Comparison of ENCODE assay signal across 7 mouse cellular contexts in the genomic region with DNA sequence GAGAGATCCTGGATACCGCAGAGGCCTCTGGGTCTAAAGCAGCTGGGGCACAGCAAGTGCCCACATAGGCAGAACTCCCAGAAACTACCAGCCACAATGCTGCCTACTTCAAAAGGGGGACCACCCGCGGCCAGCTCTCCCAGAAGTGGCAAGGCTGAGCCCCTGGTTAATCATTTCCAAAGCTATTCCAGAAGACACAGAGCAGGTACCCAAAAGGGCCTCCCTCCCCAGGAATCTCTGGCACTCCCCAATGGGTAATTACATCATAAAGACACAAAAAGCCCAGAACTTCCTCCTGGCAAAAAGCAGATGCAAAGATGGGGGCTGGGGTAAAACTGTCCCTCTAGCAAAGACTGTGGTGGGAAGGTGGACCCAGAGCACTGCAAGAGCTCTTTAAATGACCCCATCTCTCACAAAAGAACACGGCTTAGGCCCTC. TPM values are rescaled to one million over a fixed set of nuclear protein-coding genes. Genes with fewer than 3 reads are reported as not detected.
DNase-seq lines count a peak whose midpoint lies in the region; ATAC-seq lines count a peak whose summit lies in the region.

No protein-coding gene starts in this region.

- H3K4me3 ChIP-seq in heart, embryonic 14.5 days (ENCODE audit: control insufficient read depth in 1 of 2, insufficient read depth in 1 of 2, low read depth in 1 of 2, low read length in 2 of 2), result peak overlapping the region; percentile 29 to 30; a peak in 3 of 4 replicates
- 0 out of 2 replicates have a peak overlapping the region, but pooled peaks have one; percentile 18 for H3K4me3 ChIP-seq in midbrain, embryonic 12.5 days

- DNase-seq in ES-CJ7 (ENCODE audit: low read depth, low spot score), result peak; percentile 91
- peak; percentile 57 for DNase-seq in adipocyte (ENCODE audit: low spot score)
- DNase-seq in kidney, postnatal 4 days, result peak; percentile 73 to 83
- DNase-seq in frontal cortex, adult 2 months (ENCODE audit: extremely low spot score in 1 of 2, low spot score in 1 of 2), result no peak

- peak overlapping the region; percentile 76 for H3K9ac ChIP-seq in heart, embryonic 14.5 days (ENCODE audit: low read length)
- peak overlapping the region; percentile 52 for H3K9ac ChIP-seq in midbrain, embryonic 12.5 days (replicated peaks)

- WGBS in heart, embryonic 14.5 days, result 31% methylated on average over 4 of the region's 4 CpGs
- 8% methylated on average over 4 of the region's 4 CpGs for WGBS in midbrain, embryonic 12.5 days

- peaks cover 4% of the 10 kb centered on the region; the same call in 1 of the 2 replicates for H3K36me3 ChIP-seq in heart, embryonic 14.5 days (ENCODE audit: control insufficient read depth, insufficient read depth, low read length)
- peaks cover 15% of the 10 kb centered on the region; the same call in 1 of the 2 replicates for H3K36me3 ChIP-seq in midbrain, embryonic 12.5 days

- H3K4me2 ChIP-seq in heart, embryonic 14.5 days (ENCODE audit: low read length), result peak overlapping the region; percentile 56
- H3K4me2 ChIP-seq in midbrain, embryonic 12.5 days (replicated peaks), result peak overlapping the region; percentile 40

- H3K9me3 ChIP-seq in heart, embryonic 14.5 days (ENCODE audit: control insufficient read depth, low read length), result no peaks in the 10 kb centered on the region
- H3K9me3 ChIP-seq in midbrain, embryonic 12.5 days, result no peaks in the 10 kb centered on the region

- peak overlapping the region; percentile 94 to 97 for H3K27ac ChIP-seq in heart, embryonic 14.5 days (replicated peaks in 1 of 2; ENCODE audit: control insufficient read depth in 1 of 2, insufficient read depth in 1 of 2, low read depth in 2 of 2, low read length in 2 of 2)
- H3K27ac ChIP-seq in midbrain, embryonic 12.5 days (replicated peaks), result peak overlapping the region; percentile 90

- H3K27me3 ChIP-seq in heart, embryonic 14.5 days (ENCODE audit: control insufficient read depth, insufficient read depth, low read length), result no peaks in the 10 kb centered on the region
- no peaks in the 10 kb centered on the region for H3K27me3 ChIP-seq in midbrain, embryonic 12.5 days

- no peak for ATAC-seq in heart, embryonic 14.5 days (ENCODE audit: insufficient number of reproducible peaks, insufficient read depth, low FRiP score, low read depth)
- ATAC-seq in midbrain, embryonic 12.5 days (ENCODE audit: low FRiP score, low read depth), result no peak
- ATAC-seq in megakaryocyte progenitor cell, adult 5-6 weeks (replicated peaks; ENCODE audit: poor library complexity), result no peak

- peaks cover 57 to 74% of the 10 kb centered on the region in 2 experiments for H3K4me1 ChIP-seq in heart, embryonic 14.5 days (ENCODE audit: control insufficient read depth in 2 of 2, insufficient read depth in 2 of 2, low read length in 2 of 2)
- H3K4me1 ChIP-seq in midbrain, embryonic 12.5 days, result peaks cover 75% of the 10 kb centered on the region

RNA-seq across cellular contexts. Expression of a gene that starts 41.4 kb away (rescaled TPM):
- polyA plus RNA-seq in heart, embryonic 14.5 days (2014; fragmentation: Nextera tagmentation; extraction: Ambion mirVana), result 35.9 and 38.0 TPM in 2 replicates
- 70.6 and 71.2 TPM in 2 replicates for polyA plus RNA-seq in midbrain, embryonic 12.5 days (2016; fragmentation: Nextera tagmentation; extraction: Ambion mirVana)
- total RNA-seq in megakaryocyte progenitor cell, adult 5-6 weeks (2015), result 44.6 and 49.9 TPM in 2 replicates
- total RNA-seq in megakaryocyte progenitor cell, adult 5-6 weeks (2017), result 32.1 and 35.8 TPM in 2 replicates
- 79.7 and 86.6 TPM in 2 replicates for polyA plus RNA-seq in frontal cortex, adult 2 months (2012; rRNA removed)

Comparison
In these comparisons a context has a peak if more than half of its experiments do, and no peak if none do; other contexts are left out.
1. DNase-seq: peak in ES-CJ7 (single experiment), adipocyte (single experiment) and kidney, postnatal 4 days (2 of 2); none in frontal cortex, adult 2 months (0 of 2).